Mouse (Mus musculus) kidney, embryonic 16.5 days (tissue): Measurements from ENCODE around the gene Neurl2. TPM values are rescaled to one million over a fixed set of nuclear protein-coding genes. Genes with fewer than 3 reads are reported as not detected.

Source experiments
- ATAC-seq: fragments of 200-750 bp; cut with Nextera tagmentation; 2 replicates; pipeline ENCODE4 v1.8.0; 2017; ENCODE audit warnings: moderate TSS enrichment; ENCODE audit not compliant: low FRiP score, low TSS enrichment
- H3K27ac ChIP-seq: fragments of 300-500 bp; sonication (generic); 2 replicates; pipeline ENCODE4 v1.5.1; 2014; ENCODE audit warnings: low read length
- H3K27me3 ChIP-seq: fragments of 300-500 bp; sonication (generic); 2 replicates; pipeline ENCODE4 v1.6.1; 2014; ENCODE audit warnings: low read length, control low read depth, mixed read lengths; ENCODE audit not compliant: insufficient read depth
- H3K36me3 ChIP-seq: fragments of 300-500 bp; sonication (generic); 2 replicates; pipeline ENCODE4 v1.6.1; 2014; ENCODE audit warnings: low read length, control low read depth, mixed read lengths; ENCODE audit not compliant: insufficient read depth
- H3K4me1 ChIP-seq: fragments of 300-500 bp; sonication (generic); 2 replicates; pipeline ENCODE4 v1.6.1; 2014; ENCODE audit warnings: low read length, control low read depth, mixed read lengths; ENCODE audit not compliant: insufficient read depth
- H3K4me2 ChIP-seq: fragments of 300-500 bp; sonication (generic); replicated peaks from 2 replicates; pipeline ENCODE4 v1.6.1; 2014; ENCODE audit warnings: low read depth, low read length
- H3K4me3 ChIP-seq: fragments of 300-500 bp; sonication (generic); 2 replicates; pipeline ENCODE4 v1.5.1; 2014; ENCODE audit warnings: mild to moderate bottlenecking, low read length
- H3K9ac ChIP-seq: fragments of 300-500 bp; sonication (generic); replicated peaks from 2 replicates; pipeline ENCODE4 v1.6.1; 2014; ENCODE audit warnings: low read length
- H3K9me3 ChIP-seq: fragments of 300-500 bp; sonication (generic); 2 replicates; pipeline ENCODE4 v1.6.1; 2016; ENCODE audit warnings: low read length, control low read depth
- WGBS: fragments of 180-500 bp; shearing (Covaris S2); extraction: QIAGEN DNeasy Blood & Tissue Kit; methylation state at CpG from one replicate; pipeline ENCODE4 v1.1.7; 2014; 5-methylcytosine and 5-hydroxymethylcytosine counted together
- polyA plus RNA-seq: library from polyadenylated mRNA; unstranded; fragments of >200 nt; fragmentation: Nextera tagmentation; extraction: Ambion mirVana; gene quantifications from 2 replicates; pipeline ENCODE4 v1.2.1, GENCODE M21; 2015

Gene Neurl2
- polyA plus RNA-seq, 1 experiment from 2014 or later = 8.8 TPM

DNA sequence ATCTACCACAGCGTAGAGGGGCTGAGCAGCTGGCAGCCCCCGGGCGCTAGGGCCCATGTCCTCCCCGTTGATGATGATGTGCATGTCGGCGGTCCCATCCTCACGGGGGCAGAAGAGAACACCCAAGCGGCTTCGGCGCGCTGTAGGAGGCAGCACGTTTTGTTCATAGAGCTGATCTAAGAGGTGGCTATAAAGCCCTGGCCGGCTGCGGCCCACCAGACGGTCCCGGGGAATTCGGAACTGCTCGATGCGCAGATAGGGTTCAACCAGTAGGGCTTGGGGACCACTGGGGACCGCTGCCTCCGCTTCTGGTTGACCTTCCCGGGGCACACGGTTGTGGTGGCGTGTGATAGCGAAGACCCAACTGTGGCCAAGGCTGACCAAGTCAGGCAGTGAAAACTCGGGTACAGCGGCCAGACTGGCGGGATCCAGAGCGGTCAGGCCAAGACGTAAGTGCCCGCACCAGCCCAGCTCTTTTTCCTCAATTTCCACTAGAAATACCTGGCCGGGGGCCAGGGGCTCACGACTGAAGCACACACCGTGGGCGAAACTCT lies 431 bp downstream of the Neurl2 start, which contains the start of gene Ctsa:
TSS of gene Ctsa (plus strand) at position 126 of the 554 bp plus-strand sequence.
- H3K36me3 ChIP-seq = peaks cover 12% of the 10 kb centered on the region; the same call in 1 of the 2 replicates
- H3K27me3 ChIP-seq = no peaks in the 10 kb centered on the region
- no peaks in the 10 kb centered on the region for H3K9me3 ChIP-seq
- H3K9ac ChIP-seq = peak within 1 kb of the TSS; percentile 81
- H3K4me3 ChIP-seq = peak within 1 kb of the TSS; percentile 70
- H3K4me1 ChIP-seq = peaks cover 9% of the 10 kb centered on the region
- peak within 1 kb of the TSS; percentile 84 for H3K27ac ChIP-seq
- peak; percentile 74 for ATAC-seq
- H3K4me2 ChIP-seq = peak within 1 kb of the TSS; percentile 94
- under 1% methylated on average over 35 of the region's 35 CpGs for WGBS

DNA sequence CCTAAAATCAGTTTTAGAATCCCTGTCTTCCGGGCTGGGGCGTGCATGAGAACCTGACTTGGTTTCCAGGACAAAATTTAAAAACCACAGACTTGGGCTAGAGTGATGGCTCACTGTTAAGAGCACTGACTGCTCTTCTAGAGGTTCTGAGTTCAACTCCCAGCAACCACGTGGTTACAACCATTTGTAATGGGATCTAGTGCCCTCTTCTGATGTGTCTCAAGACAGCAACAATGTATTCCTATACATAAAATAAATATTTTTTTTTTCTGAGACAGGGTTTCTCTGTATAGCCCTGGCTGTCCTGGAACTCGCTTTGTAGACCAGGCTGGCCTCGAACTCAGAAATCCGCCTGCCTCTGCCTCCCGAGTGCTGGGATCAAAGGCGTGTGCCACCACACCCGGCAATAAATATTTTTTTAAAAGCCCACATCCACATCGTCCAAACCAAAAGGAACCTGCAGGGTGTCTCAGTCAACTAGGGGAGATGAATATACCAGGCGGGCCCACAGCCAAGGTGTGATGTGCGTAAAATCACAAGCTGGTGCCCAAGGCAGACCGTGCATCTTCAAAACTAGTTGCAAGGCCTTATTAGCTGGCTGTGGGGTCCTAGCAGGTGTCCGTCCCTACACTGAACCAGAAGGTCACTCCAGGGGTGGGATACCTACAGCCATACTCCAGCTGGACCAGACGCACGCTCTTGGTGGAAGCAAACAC lies 1.1 kb downstream of the Neurl2 start:
- H3K4me1 ChIP-seq = peaks cover 9% of the 10 kb centered on the region
- H3K9me3 ChIP-seq = no peaks in the 10 kb centered on the region
- peak overlapping the region; percentile 84; the same call in 1 of the 2 replicates for H3K27ac ChIP-seq
- peaks cover 16% of the 10 kb centered on the region for H3K36me3 ChIP-seq
- ATAC-seq = no peak
- peak overlapping the region; percentile 94 for H3K4me2 ChIP-seq
- no peaks in the 10 kb centered on the region for H3K27me3 ChIP-seq
- peak overlapping the region; percentile 81 for H3K9ac ChIP-seq
- 60% methylated on average over 16 of the region's 16 CpGs for WGBS
- peak overlapping the region; percentile 70 for H3K4me3 ChIP-seq

DNA sequence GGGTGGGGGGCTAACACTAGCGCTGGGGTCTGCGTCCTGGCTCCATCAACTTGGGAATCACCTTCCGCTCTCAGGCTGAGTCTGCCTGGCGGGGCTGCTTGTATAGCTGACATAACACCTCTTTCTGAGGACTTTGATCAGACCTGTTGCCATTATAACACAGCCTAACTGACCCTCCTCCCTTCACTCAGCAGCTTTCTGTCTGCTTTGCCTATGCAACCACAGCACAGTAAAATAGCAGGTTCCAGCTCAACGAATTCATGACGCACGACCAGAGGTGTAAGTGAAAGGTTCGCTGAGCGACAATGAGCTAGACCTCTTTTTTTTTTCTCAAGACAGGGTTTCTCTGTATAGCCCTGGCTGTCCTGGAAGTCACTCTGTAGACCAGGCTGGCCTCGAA lies 2.2 kb downstream of the Neurl2 start:
- Histone ChIP-seq H3K9me3 (no peaks in the 10 kb centered on the region), H3K9ac (no peak overlapping the region), H3K27me3 (no peaks in the 10 kb centered on the region), H3K27ac (no peak overlapping the region), H3K4me3 (no peak overlapping the region), H3K36me3 (peaks cover 13% of the 10 kb centered on the region), H3K4me1 (peaks cover 9% of the 10 kb centered on the region), H3K4me2 (no peak overlapping the region)
- 65% methylated on average over 10 of the region's 10 CpGs for WGBS
- no peak for ATAC-seq

DNA sequence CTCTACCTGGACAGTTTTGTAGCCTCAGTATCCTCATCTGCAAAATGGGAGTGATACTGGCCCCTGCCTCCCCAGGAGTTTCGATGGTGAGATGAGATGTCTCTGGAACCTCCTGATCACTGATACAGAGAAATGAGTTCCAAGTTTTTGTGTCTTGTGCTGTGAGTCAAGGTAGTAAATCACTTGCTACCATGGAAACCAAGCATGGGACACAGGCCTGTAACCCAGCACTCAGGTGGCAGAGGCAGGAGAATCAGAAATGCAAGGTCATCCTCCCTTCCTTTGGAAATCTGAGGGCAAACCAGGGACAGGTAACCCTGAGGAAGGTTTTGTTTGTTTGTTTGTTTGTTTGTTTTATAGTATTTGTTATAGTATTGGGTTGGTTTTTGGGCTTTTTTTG lies 4.2 kb downstream of the Neurl2 start:
- H3K27me3 ChIP-seq = no peaks in the 10 kb centered on the region
- H3K4me3 ChIP-seq = no peak overlapping the region
- peaks cover 27% of the 10 kb centered on the region for H3K36me3 ChIP-seq
- WGBS = 96% methylated on average over 1 of the region's 1 CpGs
- peaks cover 2% of the 10 kb centered on the region for H3K4me1 ChIP-seq
- no peaks in the 10 kb centered on the region for H3K9me3 ChIP-seq
- no peak overlapping the region for H3K9ac ChIP-seq
- H3K27ac ChIP-seq = no peak overlapping the region
- no peak for ATAC-seq
- no peak overlapping the region for H3K4me2 ChIP-seq

- Histone ChIP-seq H3K4me3 (no peak within 1 kb of the TSS), H3K27me3 (no peaks in the 10 kb centered on the region), H3K4me1 (peaks cover 7% of the 10 kb centered on the region), H3K9me3 (no peaks in the 10 kb centered on the region), H3K9ac (no peak within 1 kb of the TSS), H3K27ac (no peak within 1 kb of the TSS), H3K4me2 (no peak within 1 kb of the TSS), H3K36me3 (peaks cover 27% of the 10 kb centered on the region)
- ATAC-seq = no peak
- 81% methylated on average over 6 of the region's 6 CpGs for WGBS
Measured at GRCm38 (mm10) chr2:164828437-164828836, 4.8 kb downstream of the Neurl2 start, which contains the start of gene Spata25. Spata25 (minus strand) TSS chr2:164828537.

DNA sequence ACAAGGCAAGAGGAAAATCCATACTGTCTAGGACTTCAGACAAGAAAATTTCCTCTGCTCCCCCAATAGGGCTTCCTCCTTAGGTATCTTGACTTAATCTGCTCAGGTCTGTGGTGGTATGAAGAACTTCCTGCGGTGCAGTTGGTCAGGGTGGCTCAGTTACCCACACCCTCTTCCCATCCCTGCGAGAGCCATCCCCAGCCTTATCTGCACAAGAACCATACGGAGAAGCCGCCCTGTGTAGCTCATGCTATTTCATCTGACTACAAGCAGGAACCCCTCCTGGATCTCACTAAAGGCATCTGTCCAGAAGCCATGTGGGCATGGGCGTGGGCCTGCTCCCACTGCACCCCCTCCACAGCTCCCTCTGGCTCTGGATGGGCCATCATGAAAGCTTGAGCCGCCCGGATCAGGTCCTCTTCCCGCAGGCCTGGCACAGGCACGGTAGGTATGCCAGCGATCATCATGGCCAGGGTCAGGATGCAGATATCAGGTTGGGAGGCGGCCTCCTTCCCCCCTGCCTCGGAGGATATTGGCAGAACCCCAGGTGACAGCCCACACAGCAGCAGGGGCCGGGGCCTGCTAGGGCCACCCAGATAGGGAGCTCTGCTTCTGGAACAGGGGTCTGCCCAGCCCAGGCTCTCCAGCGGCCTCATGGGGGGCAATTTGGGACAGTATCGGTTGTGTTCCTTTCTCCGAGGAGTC lies 6.0 kb downstream of the Neurl2 start:
- Histone ChIP-seq H3K4me3 (no peak overlapping the region), H3K36me3 (peaks cover 27% of the 10 kb centered on the region), H3K4me1 (peaks cover 12% of the 10 kb centered on the region), H3K27me3 (no peaks in the 10 kb centered on the region), H3K4me2 (no peak overlapping the region), H3K9ac (no peak overlapping the region), H3K9me3 (no peaks in the 10 kb centered on the region), H3K27ac (no peak overlapping the region)
- WGBS = 88% methylated on average over 16 of the region's 16 CpGs
- no peak for ATAC-seq

- Histone ChIP-seq H3K9me3 (no peaks in the 10 kb centered on the region), H3K36me3 (peaks cover 27% of the 10 kb centered on the region), H3K27ac (no peak overlapping the region), H3K4me1 (peaks cover 14% of the 10 kb centered on the region), H3K4me3 (no peak overlapping the region), H3K27me3 (no peaks in the 10 kb centered on the region), H3K9ac (no peak overlapping the region), H3K4me2 (no peak overlapping the region)
- WGBS = 94% methylated on average over 17 of the region's 17 CpGs
- no peak for ATAC-seq
Measured at GRCm38 (mm10) chr2:164825521-164825920, 7.7 kb downstream of the Neurl2 start.

GRCm38 (mm10) chr2:164823969-164824368 lies 9.3 kb downstream of the Neurl2 start:
- Histone ChIP-seq H3K4me3 (no peak overlapping the region), H3K36me3 (peaks cover 27% of the 10 kb centered on the region), H3K27me3 (no peaks in the 10 kb centered on the region), H3K4me2 (0 out of 2 replicates have a peak overlapping the region, but pooled peaks have one; percentile 54), H3K27ac (no peak overlapping the region), H3K9ac (no peak overlapping the region), H3K9me3 (no peaks in the 10 kb centered on the region), H3K4me1 (peaks cover 14% of the 10 kb centered on the region)
- WGBS = 90% methylated on average over 4 of the region's 4 CpGs
- no peak for ATAC-seq

DNA sequence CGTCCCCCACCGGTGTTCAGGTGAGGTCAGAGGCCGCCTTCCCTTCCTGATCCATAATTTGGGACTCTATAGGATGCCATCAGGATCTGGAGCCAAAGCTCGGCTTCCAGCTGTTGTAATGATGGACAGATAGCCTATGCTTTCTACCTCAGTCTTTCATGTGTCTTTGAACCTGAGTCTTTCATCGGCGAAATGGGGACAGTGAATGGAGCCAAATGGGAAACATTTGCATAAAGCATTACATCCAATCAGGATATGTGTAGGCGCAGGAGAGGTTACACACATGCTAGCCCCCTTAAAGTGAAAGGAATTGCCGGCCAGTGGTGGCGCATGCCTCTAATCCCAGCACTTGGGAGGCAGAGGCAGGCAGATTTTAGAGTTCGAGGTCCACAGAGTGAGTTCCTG lies 10.1 kb downstream of the Neurl2 start:
- peaks cover 27% of the 10 kb centered on the region for H3K36me3 ChIP-seq
- WGBS = 2% methylated on average over 10 of the region's 10 CpGs
- H3K27ac ChIP-seq = peak overlapping the region; percentile 86
- H3K9ac ChIP-seq = peak overlapping the region; percentile 78
- no peaks in the 10 kb centered on the region for H3K27me3 ChIP-seq
- ATAC-seq = peak; percentile 78
- H3K4me3 ChIP-seq = peak overlapping the region; percentile 89
- H3K4me1 ChIP-seq = peaks cover 14% of the 10 kb centered on the region
- peak overlapping the region; percentile 54 for H3K4me2 ChIP-seq
- H3K9me3 ChIP-seq = no peaks in the 10 kb centered on the region
